Mouse (Mus musculus): Measurements from ENCODE around the gene Vmn2r8. TPM values are rescaled to one million over a fixed set of nuclear protein-coding genes. Genes with fewer than 3 reads are reported as not detected.
"Not testable (repeated sequence)": the region's sequence is repeated elsewhere in the genome, so short reads cannot be mapped to it uniquely, and the experiment has no call there.

The Vmn2r8 gene
- not detected in 2 replicates for polyA plus RNA-seq (2014; fragmentation: Nextera tagmentation; extraction: Ambion mirVana)

GRCm38 (mm10) chr5:108808750-108809149 lies at the start of gene Vmn2r8:
Gene Vmn2r8, minus strand, starts transcription at chr5:108808850.
- not testable (repeated sequence) for H3K4me2 ChIP-seq (ENCODE audit: low read depth, low read length); H3K27ac ChIP-seq (replicated peaks; ENCODE audit: low read depth, low read length); H3K9ac ChIP-seq (ENCODE audit: low read depth, low read length); ATAC-seq (ENCODE audit: low read depth); DNase-seq (ENCODE audit: low spot score); H3K4me1 ChIP-seq (ENCODE audit: control insufficient read depth, insufficient read depth, low read length); H3K36me3 ChIP-seq (ENCODE audit: control insufficient read depth, insufficient read depth, low read length); H3K4me3 ChIP-seq (ENCODE audit: low read depth, low read length); H3K27me3 ChIP-seq (replicated peaks; ENCODE audit: control insufficient read depth, insufficient read depth, low read length); H3K9me3 ChIP-seq (ENCODE audit: control insufficient read depth, low read length)
- 68% methylated on average over 2 of the region's 2 CpGs for WGBS

DNA sequence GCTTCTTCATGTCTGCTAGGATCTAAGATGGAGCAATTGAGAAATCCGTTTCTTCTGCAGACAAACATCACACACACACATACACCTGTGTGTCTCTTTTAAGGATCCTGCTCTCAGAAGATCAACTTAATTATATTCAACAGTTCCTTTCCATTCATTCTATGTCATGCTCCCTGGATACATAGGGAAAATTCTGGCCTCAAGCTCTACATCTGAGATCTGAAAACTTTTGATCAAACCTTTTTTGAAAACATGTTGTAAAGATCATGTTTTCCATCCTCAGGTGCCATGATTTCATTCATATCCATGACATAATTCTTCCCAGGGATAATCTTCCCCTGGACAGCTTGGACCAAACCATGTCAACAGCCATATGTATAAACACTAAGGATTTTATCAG lies 43.9 kb upstream of the Vmn2r8 start, which contains the start of gene Vmn2r9:
Vmn2r9 (minus strand) TSS at position 101 of the 400 bp plus-strand sequence.
- H3K9me3 ChIP-seq (ENCODE audit: control insufficient read depth, low read length); DNase-seq (ENCODE audit: low spot score); H3K9ac ChIP-seq (ENCODE audit: low read depth, low read length); H3K27ac ChIP-seq (replicated peaks; ENCODE audit: low read depth, low read length); H3K36me3 ChIP-seq (ENCODE audit: control insufficient read depth, insufficient read depth, low read length); H3K27me3 ChIP-seq (replicated peaks; ENCODE audit: control insufficient read depth, insufficient read depth, low read length); H3K4me3 ChIP-seq (ENCODE audit: low read depth, low read length); H3K4me2 ChIP-seq (ENCODE audit: low read depth, low read length); H3K4me1 ChIP-seq (ENCODE audit: control insufficient read depth, insufficient read depth, low read length); ATAC-seq (ENCODE audit: low read depth): not testable (repeated sequence)
- 50% methylated on average over 1 of the region's 1 CpGs for WGBS

GRCm38 (mm10) chr5:108849466-108849865 lies 40.8 kb upstream of the Vmn2r8 start:
- Histone ChIP-seq H3K4me1 (ENCODE audit: control insufficient read depth, insufficient read depth, low read length) (no peaks in the 10 kb centered on the region), H3K27me3 (replicated peaks; ENCODE audit: control insufficient read depth, insufficient read depth, low read length) (no peaks in the 10 kb centered on the region), H3K9ac (ENCODE audit: low read depth, low read length) (no peak overlapping the region), H3K4me3 (ENCODE audit: low read depth, low read length) (no peak overlapping the region), H3K9me3 (ENCODE audit: control insufficient read depth, low read length) (no peaks in the 10 kb centered on the region), H3K4me2 (ENCODE audit: low read depth, low read length) (no peak overlapping the region), H3K27ac (replicated peaks; ENCODE audit: low read depth, low read length) (no peak overlapping the region), H3K36me3 (ENCODE audit: control insufficient read depth, insufficient read depth, low read length) (no peaks in the 10 kb centered on the region)
- DNase-seq (ENCODE audit: low spot score): no peak
- no peak for ATAC-seq (ENCODE audit: low read depth)
- WGBS: 37% methylated on average over 1 of the region's 1 CpGs

DNA sequence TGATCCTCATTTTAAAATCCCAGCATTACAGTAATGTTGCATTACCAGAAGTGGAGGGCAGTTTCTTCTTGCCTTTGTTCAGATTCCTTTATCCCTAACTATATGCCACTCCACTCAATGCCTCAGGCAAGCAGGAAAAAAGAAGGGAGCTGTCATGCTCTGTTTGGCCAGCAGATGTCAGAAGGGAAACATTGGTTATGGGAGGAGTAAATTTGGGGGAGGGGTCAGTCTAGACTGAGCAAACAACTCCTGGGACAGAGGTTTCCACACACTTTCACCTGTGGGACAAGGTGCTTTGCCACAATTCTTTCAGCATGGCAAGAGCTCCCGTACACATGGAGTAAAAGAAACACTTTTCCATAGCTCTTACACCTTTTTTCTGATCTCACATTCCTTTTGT lies 27.5 kb upstream of the Vmn2r8 start:
- WGBS: 76% methylated on average over 1 of the region's 1 CpGs
- no peak overlapping the region for H3K4me2 ChIP-seq (ENCODE audit: low read depth, low read length)
- no peak overlapping the region for H3K9ac ChIP-seq (ENCODE audit: low read depth, low read length)
- no peaks in the 10 kb centered on the region for H3K27me3 ChIP-seq (replicated peaks; ENCODE audit: control insufficient read depth, insufficient read depth, low read length)
- H3K27ac ChIP-seq (replicated peaks; ENCODE audit: low read depth, low read length): no peak overlapping the region
- DNase-seq (ENCODE audit: low spot score) (peak; percentile 4), ATAC-seq (ENCODE audit: low read depth) (no peak)
- H3K36me3 ChIP-seq (ENCODE audit: control insufficient read depth, insufficient read depth, low read length): no peaks in the 10 kb centered on the region
- H3K9me3 ChIP-seq (ENCODE audit: control insufficient read depth, low read length): no peaks in the 10 kb centered on the region
- H3K4me1 ChIP-seq (ENCODE audit: control insufficient read depth, insufficient read depth, low read length): no peaks in the 10 kb centered on the region
- no peak overlapping the region for H3K4me3 ChIP-seq (ENCODE audit: low read depth, low read length)

DNA sequence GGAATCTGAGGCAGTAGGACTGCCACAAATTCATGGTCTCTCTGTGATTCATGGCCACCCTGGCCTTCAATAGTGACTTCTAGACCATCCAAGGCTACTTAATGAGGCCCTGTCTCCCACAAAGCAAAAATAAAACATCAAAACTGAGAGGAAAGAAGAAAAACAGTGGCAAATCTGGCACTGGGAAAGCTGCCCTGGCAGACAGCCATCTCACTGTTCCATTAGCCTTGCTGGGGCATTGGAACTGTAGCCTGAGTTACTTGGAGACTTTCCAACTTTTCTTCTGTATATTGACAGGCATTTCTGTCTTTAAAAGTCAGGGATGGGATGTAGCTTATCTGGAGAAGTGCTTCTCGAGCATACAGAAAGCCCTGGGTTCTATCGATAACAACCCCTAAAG lies 14.6 kb upstream of the Vmn2r8 start:
- Histone ChIP-seq H3K27ac (replicated peaks; ENCODE audit: low read depth, low read length) (no peak overlapping the region), H3K27me3 (replicated peaks; ENCODE audit: control insufficient read depth, insufficient read depth, low read length) (no peaks in the 10 kb centered on the region), H3K9ac (ENCODE audit: low read depth, low read length) (no peak overlapping the region), H3K36me3 (ENCODE audit: control insufficient read depth, insufficient read depth, low read length) (no peaks in the 10 kb centered on the region), H3K9me3 (ENCODE audit: control insufficient read depth, low read length) (no peaks in the 10 kb centered on the region), H3K4me3 (ENCODE audit: low read depth, low read length) (no peak overlapping the region), H3K4me1 (ENCODE audit: control insufficient read depth, insufficient read depth, low read length) (no peaks in the 10 kb centered on the region), H3K4me2 (ENCODE audit: low read depth, low read length) (no peak overlapping the region)
- WGBS: 82% methylated on average over 2 of the region's 2 CpGs
- ATAC-seq (ENCODE audit: low read depth) (no peak), DNase-seq (ENCODE audit: low spot score) (peak; percentile 0)

DNA sequence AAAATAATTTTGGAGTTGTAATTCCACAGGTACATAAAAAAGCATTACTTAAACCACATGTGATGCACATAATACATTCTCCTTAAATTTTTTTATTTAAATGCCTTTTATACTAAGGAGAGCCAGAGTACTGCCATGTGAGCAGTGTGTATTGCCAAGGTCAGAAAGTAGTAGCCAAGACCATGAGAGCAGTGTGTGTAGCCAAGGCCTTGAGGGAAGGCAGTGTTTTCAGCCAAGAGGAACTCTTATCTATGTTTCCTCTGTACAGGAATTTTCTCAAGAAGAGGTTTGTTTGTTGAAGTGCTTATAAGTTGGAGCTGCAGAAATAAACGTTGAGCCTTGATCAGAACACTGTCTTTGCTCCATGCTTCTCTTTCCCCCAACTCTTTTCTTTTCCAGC lies 5.0 kb downstream of the Vmn2r8 start:
- 70% methylated on average over 1 of the region's 1 CpGs for WGBS
- Histone ChIP-seq H3K36me3 (ENCODE audit: control insufficient read depth, insufficient read depth, low read length) (no peaks in the 10 kb centered on the region), H3K27me3 (replicated peaks; ENCODE audit: control insufficient read depth, insufficient read depth, low read length) (no peaks in the 10 kb centered on the region), H3K4me2 (ENCODE audit: low read depth, low read length) (no peak overlapping the region), H3K27ac (replicated peaks; ENCODE audit: low read depth, low read length) (no peak overlapping the region), H3K9ac (ENCODE audit: low read depth, low read length) (no peak overlapping the region), H3K4me1 (ENCODE audit: control insufficient read depth, insufficient read depth, low read length) (no peaks in the 10 kb centered on the region), H3K4me3 (ENCODE audit: low read depth, low read length) (no peak overlapping the region), H3K9me3 (ENCODE audit: control insufficient read depth, low read length) (no peaks in the 10 kb centered on the region)
- ATAC-seq (ENCODE audit: low read depth) (no peak), DNase-seq (ENCODE audit: low spot score) (no peak)

- H3K9ac ChIP-seq (ENCODE audit: low read depth, low read length); H3K36me3 ChIP-seq (ENCODE audit: control insufficient read depth, insufficient read depth, low read length); H3K4me3 ChIP-seq (ENCODE audit: low read depth, low read length); H3K27ac ChIP-seq (replicated peaks; ENCODE audit: low read depth, low read length); H3K4me2 ChIP-seq (ENCODE audit: low read depth, low read length); H3K4me1 ChIP-seq (ENCODE audit: control insufficient read depth, insufficient read depth, low read length); H3K9me3 ChIP-seq (ENCODE audit: control insufficient read depth, low read length); DNase-seq (ENCODE audit: low spot score); ATAC-seq (ENCODE audit: low read depth); H3K27me3 ChIP-seq (replicated peaks; ENCODE audit: control insufficient read depth, insufficient read depth, low read length): not testable (repeated sequence)
- 60% methylated on average over 2 of the region's 2 CpGs for WGBS
These were observed 13.4 kb downstream of the Vmn2r8 start, which contains the start of gene Tmed11 for GRCm38 (mm10) chr5:108795263-108795662. Gene Tmed11, minus strand, starts transcription at chr5:108795363.

- WGBS: 46% methylated on average over 1 of the region's 1 CpGs
- not testable (repeated sequence) for H3K4me3 ChIP-seq (ENCODE audit: low read depth, low read length); H3K27ac ChIP-seq (replicated peaks; ENCODE audit: low read depth, low read length); H3K4me2 ChIP-seq (ENCODE audit: low read depth, low read length); H3K9ac ChIP-seq (ENCODE audit: low read depth, low read length); H3K27me3 ChIP-seq (replicated peaks; ENCODE audit: control insufficient read depth, insufficient read depth, low read length); H3K36me3 ChIP-seq (ENCODE audit: control insufficient read depth, insufficient read depth, low read length); H3K9me3 ChIP-seq (ENCODE audit: control insufficient read depth, low read length); ATAC-seq (ENCODE audit: low read depth); H3K4me1 ChIP-seq (ENCODE audit: control insufficient read depth, insufficient read depth, low read length); DNase-seq (ENCODE audit: low spot score)
These were observed 18.3 kb downstream of the Vmn2r8 start for GRCm38 (mm10) chr5:108790385-108790784.

GRCm38 (mm10) chr5:108774630-108775306 lies 33.9 kb downstream of the Vmn2r8 start, which contains the start of gene Rnf212:
Gene Rnf212, minus strand, starts transcription at chr5:108774982.
- Histone ChIP-seq H3K4me1 (ENCODE audit: control insufficient read depth, insufficient read depth, low read length) (no peaks in the 10 kb centered on the region), H3K27ac (replicated peaks; ENCODE audit: low read depth, low read length) (no peak within 1 kb of the TSS), H3K4me3 (ENCODE audit: low read depth, low read length) (no peak within 1 kb of the TSS), H3K27me3 (replicated peaks; ENCODE audit: control insufficient read depth, insufficient read depth, low read length) (no peaks in the 10 kb centered on the region), H3K9me3 (ENCODE audit: control insufficient read depth, low read length) (no peaks in the 10 kb centered on the region), H3K36me3 (ENCODE audit: control insufficient read depth, insufficient read depth, low read length) (no peaks in the 10 kb centered on the region), H3K4me2 (ENCODE audit: low read depth, low read length) (no peak within 1 kb of the TSS), H3K9ac (ENCODE audit: low read depth, low read length) (no peak within 1 kb of the TSS)
- WGBS: 73% methylated on average over 40 of the region's 40 CpGs
- ATAC-seq (ENCODE audit: low read depth): no peak
- no peak for DNase-seq (ENCODE audit: low spot score)

Measured in embryonic facial prominence, embryonic 14.5 days (tissue).